Mouse (Mus musculus) midbrain, embryonic 15.5 days (tissue): ENCODE data around the gene Trpt1. TPM values are rescaled to one million over a fixed set of nuclear protein-coding genes. Genes with fewer than 3 reads are reported as not detected.

Source experiments
- ATAC-seq: fragments of 200-750 bp; cut with Nextera tagmentation; replicated peaks from 2 replicates; pipeline ENCODE4 v1.8.0; 2017; ENCODE audit warnings: moderate TSS enrichment
- H3K27ac ChIP-seq: fragments of 300-500 bp; sonication (generic); 2 replicates; pipeline ENCODE4 v1.5.1; 2015; ENCODE audit warnings: mild to moderate bottlenecking, inconsistent platforms
- H3K27me3 ChIP-seq: fragments of 300-500 bp; sonication (generic); replicated peaks from 2 replicates; pipeline ENCODE4 v1.6.1; 2015; ENCODE audit warnings: inconsistent platforms
- H3K36me3 ChIP-seq: fragments of 300-500 bp; sonication (generic); replicated peaks from 2 replicates; pipeline ENCODE4 v1.6.1; 2015; ENCODE audit warnings: inconsistent platforms
- H3K4me1 ChIP-seq: fragments of 300-500 bp; sonication (generic); 2 replicates; pipeline ENCODE4 v1.6.1; 2015; ENCODE audit warnings: inconsistent platforms
- H3K4me2 ChIP-seq: fragments of 300-500 bp; sonication (generic); 2 replicates; pipeline ENCODE4 v1.6.1; 2015; ENCODE audit warnings: inconsistent platforms, mild to moderate bottlenecking, moderate library complexity
- H3K4me3 ChIP-seq: fragments of 300-500 bp; sonication (generic); 2 replicates; pipeline ENCODE4 v1.5.1; 2015; ENCODE audit warnings: mild to moderate bottlenecking, inconsistent platforms
- H3K9ac ChIP-seq: fragments of 300-500 bp; sonication (generic); 2 replicates; pipeline ENCODE4 v1.6.1; 2015; ENCODE audit warnings: mild to moderate bottlenecking, inconsistent platforms
- H3K9me3 ChIP-seq: fragments of 300-500 bp; sonication (generic); 2 replicates; pipeline ENCODE4 v1.6.1; 2016; ENCODE audit warnings: inconsistent platforms
- WGBS: fragments of 180-500 bp; shearing (Covaris S2); methylation state at CpG from one replicate; pipeline ENCODE4 v1.1.7; 2015; ENCODE audit warnings: mixed read lengths; 5-methylcytosine and 5-hydroxymethylcytosine counted together
- polyA plus RNA-seq: library from polyadenylated mRNA; unstranded; fragments of >200 nt; fragmentation: Nextera tagmentation; extraction: Ambion mirVana; gene quantifications from 2 replicates; pipeline ENCODE4 v1.2.1, GENCODE M21; 2015

Gene Trpt1
- polyA plus RNA-seq = 18.5 and 19.8 TPM in 2 replicates

- under 1% methylated on average over 24 of the region's 24 CpGs for WGBS
- H3K36me3 ChIP-seq = 0 out of 2 replicates have a peak, but pooled peaks cover 11% of the 10 kb centered on the region
- peak within 1 kb of the TSS; percentile 91 for H3K4me2 ChIP-seq
- peaks cover 48% of the 10 kb centered on the region for H3K4me1 ChIP-seq
- no peaks in the 10 kb centered on the region for H3K27me3 ChIP-seq
- peak; percentile 65 for ATAC-seq
- H3K4me3 ChIP-seq = peak within 1 kb of the TSS; percentile 69
- H3K27ac ChIP-seq = peak within 1 kb of the TSS; percentile 78
- peak within 1 kb of the TSS; percentile 78 for H3K9ac ChIP-seq
- H3K9me3 ChIP-seq = no peaks in the 10 kb centered on the region
Observed at GRCm38 (mm10) chr19:6996006-6996405, at the start of gene Trpt1, which contains the start of gene Nudt22. Trpt1 (plus strand) TSS chr19:6996131. Nudt22 (minus strand) TSS chr19:6996117.

DNA sequence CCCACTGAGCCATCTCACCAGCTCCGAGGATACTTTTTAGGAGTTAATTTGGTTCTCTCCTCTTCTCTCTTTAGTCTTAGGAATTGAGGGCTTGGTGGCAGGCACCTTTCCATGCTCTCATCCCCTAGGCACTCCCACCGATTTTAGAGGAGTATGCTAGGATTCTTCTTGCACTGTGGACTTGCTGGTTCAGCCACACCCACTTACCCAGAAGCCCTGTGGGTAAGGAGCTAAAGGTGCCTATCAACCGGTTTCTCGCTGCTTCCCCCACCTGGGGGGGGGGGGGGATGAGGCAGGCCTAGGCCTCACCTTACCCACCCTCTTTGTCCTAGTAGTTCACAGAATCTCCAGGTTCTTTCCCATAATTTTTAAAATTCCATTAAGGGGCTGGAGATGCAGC is 48.2 kb upstream of the Trpt1 start:
- no peak for ATAC-seq
- peaks cover 26% of the 10 kb centered on the region for H3K4me1 ChIP-seq
- H3K9ac ChIP-seq = no peak overlapping the region
- no peaks in the 10 kb centered on the region for H3K27me3 ChIP-seq
- WGBS = 57% methylated on average over 4 of the region's 4 CpGs
- H3K4me2 ChIP-seq = no peak overlapping the region
- no peaks in the 10 kb centered on the region for H3K9me3 ChIP-seq
- H3K36me3 ChIP-seq = 0 out of 2 replicates have a peak, but pooled peaks cover 3% of the 10 kb centered on the region
- H3K27ac ChIP-seq = no peak overlapping the region
- no peak overlapping the region for H3K4me3 ChIP-seq

GRCm38 (mm10) chr19:6948186-6948585 is 47.7 kb upstream of the Trpt1 start:
- no peak overlapping the region for H3K9ac ChIP-seq
- no peak overlapping the region for H3K4me2 ChIP-seq
- 83% methylated on average over 4 of the region's 4 CpGs for WGBS
- no peaks in the 10 kb centered on the region for H3K27me3 ChIP-seq
- H3K4me1 ChIP-seq = peaks cover 26% of the 10 kb centered on the region
- H3K9me3 ChIP-seq = no peaks in the 10 kb centered on the region
- H3K36me3 ChIP-seq = 0 out of 2 replicates have a peak, but pooled peaks cover 3% of the 10 kb centered on the region
- H3K27ac ChIP-seq = no peak overlapping the region
- H3K4me3 ChIP-seq = no peak overlapping the region
- no peak for ATAC-seq

GRCm38 (mm10) chr19:6949532-6949931 is 46.4 kb upstream of the Trpt1 start:
- Histone ChIP-seq H3K36me3 (0 out of 2 replicates have a peak, but pooled peaks cover 3% of the 10 kb centered on the region), H3K27ac (no peak overlapping the region), H3K4me2 (no peak overlapping the region), H3K4me1 (peaks cover 23% of the 10 kb centered on the region), H3K9me3 (no peaks in the 10 kb centered on the region), H3K27me3 (no peaks in the 10 kb centered on the region), H3K9ac (no peak overlapping the region), H3K4me3 (no peak overlapping the region; the same call in 1 of the 2 replicates)
- WGBS = 89% methylated on average over 5 of the region's 5 CpGs
- ATAC-seq = no peak

- Histone ChIP-seq H3K9me3 (no peaks in the 10 kb centered on the region), H3K4me3 (peak overlapping the region; percentile 62), H3K9ac (peak overlapping the region; percentile 69), H3K27ac (peak overlapping the region; percentile 94; the same call in 1 of the 2 replicates), H3K27me3 (no peaks in the 10 kb centered on the region), H3K4me2 (peak overlapping the region; percentile 90), H3K36me3 (0 out of 2 replicates have a peak, but pooled peaks cover 3% of the 10 kb centered on the region), H3K4me1 (peaks cover 23% of the 10 kb centered on the region)
- ATAC-seq = no peak
- WGBS = 51% methylated on average over 5 of the region's 5 CpGs
Observed at GRCm38 (mm10) chr19:6949951-6950350, 46.0 kb upstream of the Trpt1 start.

DNA sequence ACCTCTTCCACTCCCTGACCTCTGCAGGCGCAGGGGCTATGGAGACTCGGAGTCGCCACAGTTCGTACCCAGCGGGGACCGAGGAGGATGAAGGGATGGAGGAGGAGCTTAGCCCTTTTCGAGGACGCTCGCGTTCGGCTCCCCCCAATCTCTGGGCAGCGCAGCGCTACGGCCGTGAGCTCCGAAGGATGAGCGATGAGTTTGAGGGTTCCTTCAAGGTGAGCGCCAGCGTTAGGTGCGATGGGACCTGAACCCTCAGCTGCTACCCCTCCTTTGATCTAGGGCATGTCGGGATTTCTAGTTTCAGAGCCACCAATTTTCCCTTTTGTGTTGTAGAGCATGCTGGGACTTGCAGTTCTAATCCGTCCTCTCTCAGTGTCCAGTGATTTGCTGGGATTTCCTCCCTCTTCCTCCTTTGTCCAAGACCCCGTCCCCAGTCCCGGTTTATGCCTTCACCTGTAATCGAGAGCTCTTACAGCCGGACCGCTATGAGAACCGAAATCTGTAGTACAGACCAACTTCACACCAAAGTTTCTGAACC is 45.2 kb upstream of the Trpt1 start:
- 0 out of 2 replicates have a peak, but pooled peaks cover 3% of the 10 kb centered on the region for H3K36me3 ChIP-seq
- WGBS = under 1% methylated on average over 28 of the region's 28 CpGs

DNA sequence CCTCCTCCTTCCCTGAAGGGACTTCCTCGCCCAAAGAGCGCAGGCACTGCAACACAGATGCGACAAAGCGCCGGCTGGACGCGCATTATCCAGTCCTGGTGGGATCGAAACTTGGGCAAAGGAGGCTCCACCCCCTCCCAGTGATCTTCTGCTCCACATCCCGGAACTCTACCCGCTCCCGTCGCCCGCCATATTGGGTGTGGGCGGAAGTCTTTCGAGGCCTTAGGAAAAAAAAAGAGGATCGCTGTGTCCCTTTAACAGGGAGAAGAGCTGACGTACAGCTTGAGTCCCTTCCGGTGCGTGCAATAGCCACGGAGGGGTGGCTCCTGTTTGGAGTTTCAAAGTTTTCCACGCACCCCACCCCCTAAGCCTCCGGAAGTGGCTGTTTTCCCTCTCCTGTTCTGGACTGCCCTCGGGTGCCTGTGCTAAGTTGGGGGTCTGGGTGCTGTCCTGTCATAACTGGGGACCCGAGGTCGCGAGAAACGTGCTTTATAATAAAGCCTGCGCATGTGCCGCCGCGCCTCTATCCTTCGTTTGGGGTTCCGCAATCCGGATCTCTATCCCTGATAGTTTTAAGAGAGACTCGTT is 44.5 kb upstream of the Trpt1 start:
- Histone ChIP-seq H3K4me2 (peak overlapping the region; percentile 90), H3K27ac (peak overlapping the region; percentile 94), H3K9me3 (no peaks in the 10 kb centered on the region), H3K36me3 (no peaks in the 10 kb centered on the region), H3K9ac (peak overlapping the region; percentile 69), H3K27me3 (no peaks in the 10 kb centered on the region), H3K4me1 (peaks cover 23% of the 10 kb centered on the region), H3K4me3 (peak overlapping the region; percentile 62)
- WGBS = under 1% methylated on average over 35 of the region's 35 CpGs
- peak; percentile 86 for ATAC-seq

More for the DNA sequence above, 45.2 kb upstream of the Trpt1 start:
- peak overlapping the region; percentile 69 for H3K9ac ChIP-seq
- peak overlapping the region; percentile 62 for H3K4me3 ChIP-seq
- peaks cover 23% of the 10 kb centered on the region for H3K4me1 ChIP-seq
- H3K27ac ChIP-seq = peak overlapping the region; percentile 94
- no peaks in the 10 kb centered on the region for H3K27me3 ChIP-seq
- H3K4me2 ChIP-seq = peak overlapping the region; percentile 90
- H3K9me3 ChIP-seq = no peaks in the 10 kb centered on the region
- ATAC-seq = peak; percentile 57

GRCm38 (mm10) chr19:6951994-6952711 is 43.8 kb upstream of the Trpt1 start:
- H3K4me2 ChIP-seq = peak overlapping the region; percentile 90
- 4% methylated on average over 31 of the region's 31 CpGs for WGBS
- peak overlapping the region; percentile 62 for H3K4me3 ChIP-seq
- H3K9ac ChIP-seq = peak overlapping the region; percentile 61
- H3K27ac ChIP-seq = peak overlapping the region; percentile 94
- H3K9me3 ChIP-seq = no peaks in the 10 kb centered on the region
- H3K36me3 ChIP-seq = no peaks in the 10 kb centered on the region
- no peaks in the 10 kb centered on the region for H3K27me3 ChIP-seq
- H3K4me1 ChIP-seq = peaks cover 23% of the 10 kb centered on the region
- peak; percentile 35 for ATAC-seq

DNA sequence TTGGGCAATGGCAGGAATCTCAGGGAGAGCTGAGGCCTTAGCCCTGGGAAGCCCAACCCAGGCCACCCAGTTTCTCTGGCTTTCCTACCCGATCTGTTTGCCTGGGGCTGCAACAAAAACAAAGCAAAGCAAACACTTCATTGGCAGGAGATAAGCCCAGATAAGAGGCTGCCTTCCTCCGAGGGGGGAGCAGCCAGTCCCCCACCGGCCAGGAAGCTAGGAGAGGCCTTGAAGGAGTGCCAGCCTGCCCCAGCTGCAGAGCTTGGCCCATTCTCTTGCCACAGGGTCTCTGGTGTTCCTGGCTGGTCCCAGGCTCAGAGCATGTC is 43.3 kb upstream of the Trpt1 start:
- Histone ChIP-seq H3K4me3 (peak overlapping the region; percentile 62), H3K9me3 (no peaks in the 10 kb centered on the region), H3K27me3 (no peaks in the 10 kb centered on the region), H3K9ac (peak overlapping the region; percentile 61), H3K4me2 (peak overlapping the region; percentile 90), H3K27ac (peak overlapping the region; percentile 94), H3K36me3 (no peaks in the 10 kb centered on the region), H3K4me1 (peaks cover 23% of the 10 kb centered on the region)
- no peak for ATAC-seq
- 19% methylated on average over 3 of the region's 3 CpGs for WGBS

- no peak for ATAC-seq
- Histone ChIP-seq H3K4me1 (peaks cover 23% of the 10 kb centered on the region), H3K27me3 (no peaks in the 10 kb centered on the region), H3K27ac (no peak overlapping the region), H3K36me3 (no peaks in the 10 kb centered on the region), H3K4me3 (no peak overlapping the region), H3K9me3 (no peaks in the 10 kb centered on the region), H3K9ac (no peak overlapping the region), H3K4me2 (no peak overlapping the region)
- 56% methylated on average over 9 of the region's 9 CpGs for WGBS
Observed at GRCm38 (mm10) chr19:6954046-6954445, 41.9 kb upstream of the Trpt1 start.

DNA sequence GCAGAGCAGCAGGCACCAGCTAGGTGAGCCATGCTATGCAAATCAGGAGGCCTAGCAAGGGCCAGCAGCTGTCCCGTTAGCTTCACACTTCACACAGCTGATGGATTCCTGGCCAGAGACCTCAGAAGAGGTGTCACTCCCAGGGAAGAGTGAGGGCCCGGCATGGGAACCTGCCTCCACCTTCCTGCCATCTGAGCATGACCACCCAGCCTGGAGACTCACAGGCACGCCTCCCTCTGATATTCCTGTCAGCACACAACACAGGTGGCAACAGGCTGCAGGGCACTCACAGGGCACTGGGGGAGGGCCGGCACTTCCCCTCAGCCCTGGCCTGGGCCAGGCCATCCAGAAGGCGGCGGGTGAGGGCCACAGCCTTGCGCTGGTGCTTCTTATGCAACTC is 40.5 kb upstream of the Trpt1 start:
- H3K27me3 ChIP-seq = no peaks in the 10 kb centered on the region
- H3K9me3 ChIP-seq = no peaks in the 10 kb centered on the region
- 91% methylated on average over 7 of the region's 7 CpGs for WGBS
- peaks cover 14% of the 10 kb centered on the region for H3K4me1 ChIP-seq
- H3K27ac ChIP-seq = no peak overlapping the region
- no peak overlapping the region for H3K4me3 ChIP-seq
- no peak for ATAC-seq
- H3K36me3 ChIP-seq = no peaks in the 10 kb centered on the region
- H3K4me2 ChIP-seq = no peak overlapping the region
- H3K9ac ChIP-seq = no peak overlapping the region

DNA sequence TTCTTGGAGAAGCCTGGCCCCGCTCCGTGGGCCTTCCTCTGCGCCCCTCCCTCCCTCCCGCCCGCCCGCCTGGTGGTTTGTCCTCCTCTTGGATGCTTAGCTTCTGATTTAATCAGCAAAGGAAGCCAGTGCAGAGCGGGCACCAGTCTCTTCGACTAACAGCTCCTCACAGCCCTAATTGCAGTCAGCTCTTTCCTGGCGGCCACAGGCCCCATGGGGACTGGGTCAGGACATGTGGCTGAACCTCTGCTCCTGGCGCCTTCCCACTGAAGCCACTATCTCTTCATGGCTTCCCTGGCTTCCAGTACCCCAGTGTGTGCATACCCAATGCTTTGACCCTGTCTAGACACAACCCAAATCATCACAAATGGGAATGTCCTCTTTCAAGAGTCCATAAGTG is 39.5 kb upstream of the Trpt1 start:
- no peak for ATAC-seq

More for the DNA sequence above, 39.5 kb upstream of the Trpt1 start:
- H3K4me2 ChIP-seq = no peak overlapping the region
- H3K27me3 ChIP-seq = no peaks in the 10 kb centered on the region
- H3K9me3 ChIP-seq = no peaks in the 10 kb centered on the region
- H3K9ac ChIP-seq = no peak overlapping the region
- 81% methylated on average over 10 of the region's 10 CpGs for WGBS
- no peak overlapping the region for H3K4me3 ChIP-seq
- H3K27ac ChIP-seq = no peak overlapping the region
- peaks cover 13% of the 10 kb centered on the region for H3K4me1 ChIP-seq
- no peaks in the 10 kb centered on the region for H3K36me3 ChIP-seq
